Mouse (Mus musculus) layer of hippocampus, adult 8-10 months (tissue): ENCODE measurements around the gene Vsig2. TPM values are rescaled to one million over a fixed set of nuclear protein-coding genes. Genes with fewer than 3 reads are reported as not detected.

Experiments used
- DNase-seq, 2 experiments: peaks; one replicate each; pipeline ENCODE4 v3.0.0; 2022; ENCODE audit warnings: low spot score in 2 of 2
- total RNA-seq, 4 experiments: library from RNA; stranded (reverse); gene quantifications; 2 replicates each; pipeline ENCODE4 v1.2.4; 2022

Gene Vsig2
- 1 to 10 TPM; 3.5 to 5.7 (median 4.2) TPM for total RNA-seq

DNA sequence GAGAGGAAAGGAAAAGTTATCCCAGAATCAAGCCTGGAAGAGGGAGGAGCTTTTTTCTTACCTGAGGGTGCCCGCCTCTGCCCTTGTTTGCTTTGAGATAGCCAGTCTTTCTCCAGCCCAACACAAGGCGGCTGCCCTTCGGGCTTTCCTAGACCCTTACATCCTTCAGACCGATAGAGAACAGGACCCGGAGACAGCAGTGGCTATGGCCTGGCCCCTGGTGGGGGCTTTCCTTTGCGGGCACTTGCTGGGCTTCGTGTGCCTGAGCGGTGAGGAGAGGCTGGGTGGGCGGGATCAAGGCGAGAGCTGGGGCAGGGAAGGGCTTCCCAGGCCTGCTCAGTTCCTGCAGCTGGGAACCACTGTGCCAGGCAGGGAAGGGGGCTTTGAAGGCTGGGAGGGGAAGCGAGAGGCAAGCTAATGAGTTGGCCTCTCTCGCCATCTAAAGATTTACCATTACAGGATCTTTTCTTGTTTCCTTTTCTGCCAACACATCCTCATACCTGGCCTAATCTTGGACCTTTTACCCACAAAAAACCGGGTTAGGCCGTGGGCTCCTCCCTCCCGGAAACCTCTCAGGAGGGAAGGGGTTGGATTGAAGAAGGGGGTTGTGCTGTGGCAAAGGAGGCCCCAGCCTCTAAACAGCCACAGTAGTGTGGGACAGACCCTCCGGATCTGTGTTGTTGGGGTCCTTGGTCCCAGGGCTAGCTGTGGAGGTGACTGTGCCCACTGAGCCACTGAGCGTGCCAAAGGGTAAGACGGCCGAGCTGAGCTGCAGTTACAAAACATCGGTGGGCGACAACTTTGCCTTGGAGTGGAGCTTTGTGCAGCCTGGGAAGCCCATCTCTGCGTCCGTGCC is at the start of gene Vsig2:
TSS of gene Vsig2 (plus strand) at position 86 of the 856 bp plus-strand sequence.
- DNase-seq: no peak

DNA sequence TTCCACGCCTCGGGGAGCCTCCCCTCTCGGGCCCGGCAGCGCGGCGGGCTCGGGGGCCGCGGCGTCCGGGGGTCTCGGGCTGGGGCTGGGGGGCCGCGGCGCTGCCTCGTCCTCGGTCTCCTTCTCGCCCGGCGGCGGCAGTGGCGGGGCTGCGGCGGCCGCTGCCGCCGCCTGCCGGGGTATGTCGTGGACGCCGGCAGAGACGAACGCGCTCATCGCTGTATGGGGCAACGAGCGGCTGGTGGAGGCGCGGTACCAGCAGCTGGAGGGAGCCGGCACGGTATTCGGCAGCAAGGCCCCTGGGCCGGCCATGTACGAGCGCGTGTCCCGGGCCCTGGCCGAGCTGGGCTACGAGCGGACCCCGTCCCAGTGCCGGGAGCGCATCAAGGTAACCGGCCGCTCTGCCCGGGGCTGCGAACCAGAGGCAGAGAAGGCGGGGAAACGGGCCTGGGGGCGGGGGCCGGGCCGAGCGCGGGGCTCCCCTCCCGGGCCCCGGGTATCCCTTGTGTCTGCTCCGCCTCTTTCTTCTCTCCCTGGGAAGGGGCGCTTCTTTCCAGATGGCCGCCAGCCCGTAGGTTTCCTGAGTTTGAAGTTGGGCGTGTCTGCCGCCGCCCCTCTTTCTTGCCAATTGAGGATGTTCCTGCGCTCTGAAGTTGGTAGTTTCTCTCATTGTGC is 49.5 kb upstream of the Vsig2 start:
- DNase-seq: peak; percentile 15 to 18

DNA sequence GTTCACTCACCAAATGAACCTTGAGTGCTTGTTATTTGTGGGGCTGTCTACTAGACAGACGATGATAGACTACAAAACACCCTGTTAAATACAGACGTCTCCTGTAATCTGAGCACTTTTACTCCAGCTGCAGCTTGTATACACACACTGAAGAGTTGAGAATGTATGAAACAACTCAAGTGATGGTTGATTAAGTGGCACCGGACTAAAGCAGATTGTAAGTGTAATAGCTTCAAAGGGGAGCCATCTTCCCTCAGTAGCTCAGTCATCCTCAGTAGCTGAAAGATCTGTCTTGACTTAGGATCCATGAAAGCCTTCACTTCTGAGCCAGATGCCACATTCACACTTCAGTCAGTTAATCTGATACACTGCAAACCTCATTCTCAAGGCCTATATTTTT is 43.3 kb upstream of the Vsig2 start:
- no peak for DNase-seq

DNA sequence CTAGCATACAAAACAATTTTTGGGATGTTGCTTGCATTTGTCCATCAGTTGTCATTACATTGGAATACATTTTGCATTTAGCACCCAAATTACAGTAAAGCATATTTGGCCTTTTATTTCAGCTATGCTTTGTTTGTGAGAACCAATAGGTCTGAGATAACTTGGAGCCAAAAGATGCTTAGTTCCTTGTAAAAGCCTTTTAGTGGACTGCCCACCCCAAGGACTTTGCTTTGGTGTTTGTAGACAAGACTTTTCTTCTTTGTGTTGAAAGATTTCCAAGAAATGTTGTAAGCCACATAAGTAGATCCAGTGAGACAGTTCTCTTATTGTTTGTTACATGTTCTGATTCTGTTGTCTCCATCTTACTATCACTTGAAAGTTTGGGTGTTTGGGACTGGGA is 42.7 kb upstream of the Vsig2 start:
- DNase-seq: no peak

DNA sequence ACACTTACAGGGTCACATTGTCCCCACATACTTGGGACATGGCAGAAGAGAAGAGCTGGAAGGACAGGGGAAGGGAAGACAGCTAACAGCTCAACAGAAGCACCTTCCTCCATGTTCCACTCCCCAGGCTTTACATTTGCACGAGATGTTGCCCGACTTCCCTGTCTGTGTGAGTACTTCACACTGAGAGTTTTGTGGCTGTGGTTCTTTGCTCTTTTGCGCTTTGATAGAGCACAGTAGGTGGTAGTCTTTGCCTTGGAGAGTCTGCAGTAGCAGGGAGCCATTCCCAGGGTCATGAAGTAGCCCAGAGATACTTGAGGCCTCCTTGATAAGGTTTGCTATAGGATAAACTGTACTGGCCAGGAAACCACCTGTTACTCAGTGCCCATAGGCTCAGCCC is 38.9 kb upstream of the Vsig2 start:
- no peak for DNase-seq

DNA sequence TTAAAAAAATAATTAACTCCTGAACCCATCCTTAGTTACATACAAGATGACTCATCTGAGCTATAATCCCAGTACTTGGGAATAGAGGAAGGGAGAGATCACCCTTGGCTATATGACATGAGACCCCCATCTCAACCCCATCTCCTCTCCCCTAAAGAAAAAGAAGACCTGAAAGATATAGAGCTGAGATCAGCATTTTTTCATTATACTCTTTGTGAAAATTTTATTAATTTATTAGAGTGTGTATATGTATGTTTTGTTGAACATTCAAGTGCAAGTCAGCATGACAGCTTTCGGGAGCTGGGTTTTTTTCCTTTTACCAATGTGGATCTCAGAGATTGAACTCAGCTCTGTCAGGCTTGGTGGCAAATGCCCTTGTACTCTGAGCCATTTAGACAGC is 37.9 kb upstream of the Vsig2 start:
- no peak for DNase-seq

DNA sequence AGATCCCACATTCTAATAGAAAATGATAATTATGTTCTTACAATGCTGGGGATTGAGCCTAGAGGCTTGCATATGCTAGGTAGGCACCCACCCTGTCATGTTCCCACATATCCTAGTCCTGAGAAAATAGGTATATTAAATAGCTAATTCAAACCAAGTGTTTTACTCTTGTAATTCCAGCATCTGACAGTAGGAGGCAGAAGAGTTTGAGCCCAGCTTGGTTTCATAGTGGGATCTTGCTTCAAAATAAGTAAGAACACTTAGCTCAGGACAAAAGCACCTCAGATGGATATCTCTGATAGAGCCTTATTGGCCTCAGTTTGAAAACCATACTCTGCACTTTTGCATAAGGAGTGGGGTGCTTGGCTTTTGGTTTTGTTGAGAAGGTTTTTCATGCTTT is 34.7 kb upstream of the Vsig2 start:
- no peak for DNase-seq

DNA sequence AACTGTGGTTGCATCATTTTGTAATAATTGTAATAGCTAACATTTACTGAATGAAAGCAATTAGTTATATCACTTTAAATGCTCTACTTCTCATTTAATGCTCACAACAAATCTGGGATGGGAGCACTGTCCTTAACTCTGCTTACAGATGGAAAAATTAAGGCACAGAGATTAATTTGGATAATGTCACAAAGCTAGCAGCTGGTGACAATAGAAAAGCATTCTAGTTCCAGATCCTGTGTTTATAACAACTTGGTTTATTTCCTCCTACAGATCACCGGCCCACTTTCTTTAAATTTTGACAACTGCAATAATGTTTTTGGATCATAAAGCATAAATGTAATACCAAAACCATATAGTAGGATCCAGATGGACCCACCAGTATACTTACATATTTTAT is 33.0 kb upstream of the Vsig2 start:
- no peak for DNase-seq

DNA sequence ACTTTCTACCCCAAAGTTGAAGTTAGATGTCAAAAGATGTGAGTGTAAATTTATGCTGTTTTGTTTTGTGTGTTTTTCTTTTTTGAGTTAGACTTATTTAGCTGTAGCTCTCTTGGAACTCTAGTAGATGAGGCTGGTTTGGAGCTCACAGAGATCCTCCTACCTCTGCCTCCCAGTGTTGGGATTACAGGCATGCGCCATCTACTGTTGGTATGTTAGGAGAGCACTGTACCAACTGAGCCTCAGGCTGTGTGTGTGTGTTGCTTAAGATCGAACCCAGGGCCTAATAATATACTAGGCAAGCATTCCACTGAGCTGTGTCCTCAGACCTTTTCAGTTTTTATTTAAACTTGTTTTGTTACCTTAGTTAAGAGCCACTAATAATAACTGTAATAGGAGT is 27.0 kb upstream of the Vsig2 start:
- DNase-seq: no peak

DNA sequence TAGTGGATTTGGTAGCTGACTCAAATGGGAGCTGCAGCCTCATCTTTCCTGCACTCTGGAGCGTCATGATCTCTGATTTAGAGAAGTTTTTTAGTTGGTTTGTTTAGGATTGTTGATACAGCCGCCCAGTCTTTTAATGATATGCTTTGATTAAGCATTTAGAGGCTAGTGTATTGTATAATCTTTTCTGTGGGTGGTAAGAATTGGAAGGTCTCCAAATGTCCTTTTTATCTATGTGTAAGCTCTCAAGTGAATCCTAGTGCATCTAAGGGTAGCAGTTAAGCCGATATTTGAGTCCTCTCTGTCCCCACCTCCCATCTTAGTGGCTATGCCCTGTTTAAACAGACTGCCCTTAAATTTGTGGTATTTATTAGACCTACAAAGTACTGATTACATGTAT is 24.6 kb upstream of the Vsig2 start:
- no peak for DNase-seq

DNA sequence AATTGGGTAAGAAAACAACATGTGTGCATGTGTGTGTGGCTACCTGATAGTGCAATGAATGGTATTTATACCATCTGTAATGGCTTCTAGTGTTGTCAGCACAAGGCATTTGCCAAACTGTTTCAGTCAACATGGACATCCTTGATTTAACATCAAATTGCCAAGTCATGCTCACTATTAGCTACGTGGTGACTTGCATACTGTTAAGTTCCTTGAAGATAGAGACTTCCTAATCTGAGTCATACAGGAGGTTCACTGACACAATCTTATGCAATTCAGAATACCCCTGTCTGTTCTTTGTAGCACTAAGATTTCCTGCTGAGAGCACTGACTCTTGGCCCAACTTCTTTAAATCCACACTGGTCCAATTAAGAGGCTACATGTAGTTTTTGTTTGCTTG is 21.6 kb upstream of the Vsig2 start:
- DNase-seq: no peak

DNA sequence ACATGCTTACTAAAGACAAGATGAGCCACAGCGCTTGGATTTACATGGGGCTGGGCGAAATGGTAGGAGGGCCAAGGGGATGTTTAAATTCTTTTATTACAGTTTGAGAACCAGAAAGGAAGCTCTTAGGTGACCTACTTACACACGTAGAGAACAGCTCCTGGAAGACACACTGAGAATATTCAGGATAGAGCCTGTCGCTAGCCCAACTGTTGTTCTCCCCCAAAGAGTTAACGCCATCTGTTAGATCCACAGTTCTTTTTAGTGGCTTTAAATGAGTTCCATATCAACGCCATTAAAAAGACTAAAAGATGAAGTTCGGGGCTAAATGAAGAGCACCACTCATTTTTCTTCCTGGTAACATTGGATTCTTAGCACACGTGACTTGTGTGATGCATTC is 20.1 kb upstream of the Vsig2 start:
- DNase-seq: no peak

DNA sequence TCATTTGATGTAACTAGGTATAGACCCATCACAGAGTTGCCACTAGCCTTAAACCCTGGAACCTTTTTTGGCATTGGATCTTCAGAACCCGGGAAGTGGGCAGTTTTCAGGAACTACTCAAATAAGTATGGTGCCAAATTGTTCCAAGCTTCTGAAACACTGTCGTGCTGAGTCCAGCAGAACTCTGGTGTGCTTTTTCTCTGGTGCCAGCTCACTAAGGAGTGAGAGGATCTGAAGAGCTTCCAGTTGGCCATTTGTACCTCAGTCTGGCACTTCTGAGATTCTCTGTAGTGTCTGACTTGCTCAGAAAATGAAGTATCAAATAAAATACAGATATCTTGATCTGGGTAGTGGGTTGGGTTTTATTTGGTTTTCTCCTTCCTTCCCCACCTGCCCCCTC is 19.1 kb upstream of the Vsig2 start:
- DNase-seq: no peak

DNA sequence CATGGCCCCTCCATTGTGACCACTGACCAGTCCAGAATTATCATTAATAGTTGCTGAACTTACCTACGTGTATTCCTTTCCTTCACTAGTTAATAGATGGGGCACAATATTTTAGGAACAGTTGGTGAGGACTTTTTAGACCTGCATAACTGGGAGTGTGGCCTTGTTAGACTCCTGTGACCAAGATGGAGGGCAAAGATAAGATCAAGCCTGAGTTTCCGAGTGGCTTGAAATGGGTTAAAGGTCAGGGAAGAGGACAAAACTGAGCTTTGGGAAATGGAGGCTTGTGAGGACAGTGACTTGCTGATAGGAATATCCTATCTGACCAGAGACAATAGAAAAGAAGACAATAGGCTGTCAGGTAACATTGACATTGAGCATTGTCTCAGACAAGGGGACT is 13.6 kb upstream of the Vsig2 start:
- DNase-seq: no peak

DNA sequence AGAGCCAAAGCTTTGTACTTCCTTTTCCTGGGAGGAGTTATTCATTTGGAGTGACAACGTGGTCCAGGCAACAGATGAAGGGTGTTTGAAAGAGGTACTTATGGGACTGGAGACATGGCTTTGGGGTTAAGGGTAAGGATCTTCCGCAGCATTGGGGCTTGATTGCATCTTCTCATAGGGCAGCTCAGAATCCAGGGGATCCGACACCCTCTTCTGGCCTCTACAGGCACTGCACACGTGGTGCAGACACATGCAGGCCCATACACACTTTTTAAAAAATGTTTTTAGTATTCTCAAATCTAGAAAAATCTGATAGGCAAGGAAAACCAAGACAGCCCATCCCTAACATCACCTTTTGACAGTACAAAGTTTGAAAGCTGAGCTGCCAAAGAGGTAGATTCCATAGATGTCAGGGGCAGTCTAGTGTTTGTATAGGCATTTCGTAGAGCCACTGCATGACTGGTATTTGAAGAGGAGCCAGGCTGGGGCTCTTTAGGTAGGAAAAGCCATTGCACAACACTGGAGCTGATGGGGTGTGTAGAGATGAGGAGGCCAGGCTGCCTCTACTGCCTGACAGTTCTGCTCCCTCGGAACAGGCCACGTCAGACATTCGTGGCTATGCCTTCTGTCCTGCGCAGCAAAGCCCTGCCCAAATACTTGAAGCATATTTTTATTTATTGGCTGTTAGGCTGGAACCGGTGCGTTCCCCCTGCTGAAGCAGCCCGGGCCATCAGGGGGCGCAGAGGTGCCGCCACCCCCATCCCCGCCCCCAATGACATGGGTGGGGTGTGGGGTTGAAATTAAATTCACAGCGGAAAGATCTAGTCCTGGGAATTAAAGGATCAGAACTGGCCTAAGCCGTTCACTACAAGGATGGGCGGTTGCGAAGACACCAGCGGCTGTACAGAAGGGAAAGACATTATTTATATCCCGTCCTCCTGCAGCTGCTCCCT is 12.3 kb upstream of the Vsig2 start:
- DNase-seq: no peak

DNA sequence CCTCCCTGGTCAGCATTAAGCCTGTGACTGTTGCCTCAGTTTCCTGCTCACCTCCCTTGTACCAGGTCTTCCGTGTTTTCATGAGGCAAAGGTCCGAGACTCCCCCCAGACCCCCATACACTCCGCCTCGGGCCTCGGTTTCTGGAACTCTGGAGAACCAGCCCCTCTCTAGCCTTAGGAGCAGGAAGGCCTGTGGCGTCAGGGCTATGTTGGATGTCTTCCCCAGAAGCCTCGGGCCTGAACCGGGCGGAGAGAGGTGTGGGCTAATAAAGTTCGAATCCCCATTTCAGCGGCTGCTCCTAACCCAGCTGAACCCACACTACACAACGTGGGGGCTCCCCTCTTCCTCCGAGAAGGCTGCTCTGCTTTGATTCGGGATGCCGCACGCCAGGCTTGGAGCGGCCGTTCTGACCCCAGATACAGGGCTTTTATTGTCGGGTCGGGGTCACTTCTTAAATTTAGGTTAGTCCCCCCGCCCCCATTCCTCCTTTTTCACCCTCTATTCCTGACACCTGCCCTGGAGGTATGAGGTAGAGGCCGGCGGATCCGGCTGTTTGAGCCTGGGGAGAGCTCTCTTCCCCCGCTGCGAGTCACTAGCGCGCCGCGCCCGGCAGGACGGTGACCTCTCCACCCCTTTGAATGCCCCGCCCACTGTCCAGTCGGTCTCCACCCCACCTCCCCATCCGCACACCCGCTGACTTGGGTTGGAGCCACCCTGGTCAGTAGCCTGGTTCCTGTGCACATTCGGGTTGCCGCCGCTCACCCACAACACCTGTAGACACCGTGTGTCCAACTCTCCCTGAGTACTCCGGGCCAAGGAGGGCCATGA is 11.4 kb upstream of the Vsig2 start, which contains the start of gene Esam:
TSS of gene Esam (plus strand) at position 683 of the 829 bp plus-strand sequence.
- no peak for DNase-seq

DNA sequence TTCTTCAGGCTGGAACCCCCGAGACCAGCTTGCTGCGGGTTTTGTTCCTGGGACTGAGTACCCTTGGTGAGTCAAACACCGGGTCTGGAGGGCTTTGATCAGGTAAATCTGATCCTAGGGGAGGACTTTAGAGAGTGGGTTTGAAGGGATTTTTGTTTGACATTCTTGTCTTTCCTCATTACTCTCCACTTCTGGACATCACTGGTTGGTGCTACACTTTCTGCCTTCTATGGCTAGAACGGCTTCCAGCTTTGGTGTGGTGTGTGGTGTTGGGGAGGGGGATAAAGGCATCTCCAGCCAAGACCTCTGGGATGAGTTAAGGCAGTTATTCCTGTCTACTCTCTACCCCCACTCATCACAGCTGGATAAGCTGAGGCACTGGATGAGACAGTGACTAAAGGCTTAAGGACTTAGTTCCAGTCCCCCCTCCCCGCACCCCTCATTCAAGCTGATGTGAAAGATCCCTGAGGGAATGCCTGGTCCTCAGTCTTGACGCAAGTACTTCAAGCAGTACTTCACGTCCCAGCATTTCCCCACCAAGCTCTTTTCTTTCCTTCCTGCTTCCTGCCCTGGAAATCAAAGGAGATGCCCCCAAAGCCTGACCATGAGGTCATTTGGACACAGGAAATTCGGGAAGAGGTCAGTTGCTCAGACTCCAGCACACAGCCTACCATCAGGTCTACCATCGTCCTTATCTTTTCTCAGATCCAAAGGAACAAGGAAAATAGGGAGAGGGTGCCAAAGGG is 10.7 kb upstream of the Vsig2 start:
- DNase-seq: no peak

DNA sequence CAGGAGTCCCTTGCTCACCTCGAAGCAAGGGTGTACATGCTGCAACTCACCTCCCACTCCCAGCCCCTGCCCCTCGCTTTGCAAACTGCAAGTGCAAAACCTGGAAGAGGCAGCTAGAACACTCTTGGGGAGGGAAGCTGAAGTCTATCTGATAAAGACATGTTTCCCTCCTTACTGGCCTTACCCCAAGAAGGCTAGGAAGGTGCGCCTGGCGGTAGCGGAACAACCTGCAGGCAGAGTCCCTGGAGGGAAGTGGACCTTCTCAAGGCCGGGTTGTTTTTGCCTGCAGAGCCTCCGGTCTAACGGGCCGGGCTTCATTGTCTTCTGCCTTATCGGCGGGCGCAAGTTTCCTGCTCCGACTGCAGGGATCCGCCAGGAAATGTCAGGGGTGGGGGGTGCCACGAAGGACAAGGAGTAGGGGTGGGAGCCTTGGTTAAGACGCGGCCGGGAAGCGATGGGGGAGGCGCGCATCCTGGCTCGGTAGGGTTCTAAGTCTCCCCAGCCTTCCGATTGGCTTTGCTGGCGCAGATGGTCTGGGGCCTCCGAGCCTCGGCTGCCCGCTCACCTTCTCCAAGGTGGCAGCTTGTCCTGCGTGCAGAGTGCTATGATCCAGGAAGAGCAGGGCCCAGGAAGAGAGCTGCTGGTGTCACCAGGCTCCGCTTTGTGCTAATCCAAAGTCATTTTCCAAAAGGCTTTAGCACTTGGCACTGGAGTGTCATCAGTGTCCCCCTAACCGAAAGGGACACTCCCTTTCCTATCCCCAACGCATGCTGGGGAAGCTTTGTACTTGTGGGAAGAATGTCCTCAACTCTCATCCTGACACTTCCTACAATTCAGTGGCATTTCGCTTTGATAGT is 8.8 kb upstream of the Vsig2 start:
- DNase-seq: no peak
